Mouse (Mus musculus) cortical plate, adult 2 months (tissue): Measurements from ENCODE around the gene Gm42688. TPM values are rescaled to one million over a fixed set of nuclear protein-coding genes. Genes with fewer than 3 reads are reported as not detected.

Experiments used
- H3K27ac ChIP-seq: fragments of 200-500 bp; 2 replicates; pipeline ENCODE4 v1.5.1; 2012; ENCODE audit warnings: low read length, control low read depth, inconsistent platforms; ENCODE audit not compliant: insufficient read depth
- H3K4me1 ChIP-seq: fragments of 200-500 bp; 2 replicates; pipeline ENCODE4 v1.6.1; 2011; ENCODE audit warnings: low read length; ENCODE audit not compliant: control insufficient read depth, insufficient read depth
- H3K4me3 ChIP-seq: fragments of 200-500 bp; 2 replicates; pipeline ENCODE4 v1.5.1; 2011; ENCODE audit warnings: mild to moderate bottlenecking, low read length, control low read depth; ENCODE audit not compliant: insufficient read depth
- CTCF ChIP-seq: fragments of 200-500 bp; IDR thresholded peaks from 2 replicates; pipeline ENCODE4 v1.5.1; 2011; ENCODE audit warnings: mild to moderate bottlenecking, control low read depth, low read length; ENCODE audit not compliant: insufficient read depth; ENCODE audit errors: extremely low read depth
- POLR2A ChIP-seq: fragments of 200-500 bp; IDR thresholded peaks from 2 replicates; pipeline ENCODE4 v1.6.1; 2011; ENCODE audit warnings: mild to moderate bottlenecking, low read length, control low read depth; ENCODE audit not compliant: insufficient read depth; ENCODE audit errors: extremely low read depth
- polyA plus RNA-seq: library from polyadenylated mRNA; depleted of rRNA; stranded (reverse); fragments of >200 nt; gene quantifications from 2 replicates; pipeline ENCODE4 v1.2.3, GENCODE M21; 2012

Gm42688 gene
- polyA plus RNA-seq, 1 experiment, result 7.8 TPM

- Histone ChIP-seq H3K27ac (peak overlapping the region; percentile 89), H3K4me3 (peak overlapping the region; percentile 54), H3K4me1 (no peaks in the 10 kb centered on the region)
- TF ChIP-seq CTCF (no peak), POLR2A (no peak)
Observed at GRCm38 (mm10) chr6:83136291-83136880, 35.0 kb downstream of the Gm42688 start.

- H3K4me1 ChIP-seq, result no peaks in the 10 kb centered on the region
- TF ChIP-seq CTCF, result no peak
- TF ChIP-seq POLR2A, result no peak
- peak overlapping the region; percentile 89 for H3K27ac ChIP-seq
- peak overlapping the region; percentile 54 for H3K4me3 ChIP-seq
Observed at GRCm38 (mm10) chr6:83136881-83137575, 35.6 kb downstream of the Gm42688 start.

GRCm38 (mm10) chr6:83137576-83137950 lies 36.1 kb downstream of the Gm42688 start:
- Histone ChIP-seq H3K4me1 (no peaks in the 10 kb centered on the region), H3K4me3 (peak overlapping the region; percentile 54)
- TF ChIP-seq CTCF, result no peak
- TF ChIP-seq POLR2A, result no peak

GRCm38 (mm10) chr6:83138056-83138455 lies 36.6 kb downstream of the Gm42688 start:
- H3K4me3 ChIP-seq, result peak overlapping the region; percentile 54
- TF ChIP-seq CTCF (no peak), POLR2A (no peak)
- peak overlapping the region; percentile 94 for H3K27ac ChIP-seq
- H3K4me1 ChIP-seq, result no peaks in the 10 kb centered on the region

More at GRCm38 (mm10) chr6:83137576-83137950, 36.1 kb downstream of the Gm42688 start:
- H3K27ac ChIP-seq, result peak overlapping the region; percentile 94

GRCm38 (mm10) chr6:83140044-83140443 lies 38.6 kb downstream of the Gm42688 start:
- no peak overlapping the region for H3K4me3 ChIP-seq
- no peak overlapping the region for H3K27ac ChIP-seq
- no peak for TF ChIP-seq CTCF
- no peak for TF ChIP-seq POLR2A
- H3K4me1 ChIP-seq, result no peaks in the 10 kb centered on the region; the same call in none of the 2 replicates

- peak overlapping the region; percentile 91 for H3K27ac ChIP-seq
- peak overlapping the region; percentile 73 for H3K4me3 ChIP-seq
- H3K4me1 ChIP-seq, result peaks cover 2% of the 10 kb centered on the region
- TF ChIP-seq POLR2A (no peak), CTCF (no peak)
Observed at GRCm38 (mm10) chr6:83141636-83142035, 40.2 kb downstream of the Gm42688 start.

GRCm38 (mm10) chr6:83142211-83142731 lies 40.9 kb downstream of the Gm42688 start:
- Histone ChIP-seq H3K27ac (peak overlapping the region; percentile 91), H3K4me3 (peak overlapping the region; percentile 73), H3K4me1 (peaks cover 2% of the 10 kb centered on the region)
- TF ChIP-seq CTCF (no peak), POLR2A (peak; percentile 52)

- H3K4me1 ChIP-seq, result peaks cover 2% of the 10 kb centered on the region
- no peak for TF ChIP-seq CTCF
- peak; percentile 46; the same call in 1 of the 2 replicates for TF ChIP-seq POLR2A
- H3K4me3 ChIP-seq, result peak overlapping the region; percentile 73
- no peak overlapping the region for H3K27ac ChIP-seq
Observed at GRCm38 (mm10) chr6:83142886-83143285, 41.5 kb downstream of the Gm42688 start.

- Histone ChIP-seq H3K27ac (no peak overlapping the region), H3K4me3 (no peak overlapping the region), H3K4me1 (peaks cover 2% of the 10 kb centered on the region)
- no peak for TF ChIP-seq CTCF
- TF ChIP-seq POLR2A, result no peak
Observed at GRCm38 (mm10) chr6:83145209-83145608, 43.8 kb downstream of the Gm42688 start.

- Histone ChIP-seq H3K4me3 (no peak overlapping the region), H3K27ac (no peak overlapping the region), H3K4me1 (peaks cover 2% of the 10 kb centered on the region)
- no peak for TF ChIP-seq CTCF
- TF ChIP-seq POLR2A, result no peak
Observed at GRCm38 (mm10) chr6:83145805-83146204, 44.4 kb downstream of the Gm42688 start.
